Mouse (Mus musculus): ENCODE measurements at regions not wholly inside any gene's neighbourhood (a gene's known extent, or its start where the extent isn't known, plus 50 kb on each side); places are given as distances from the start of the nearest gene placed in this dataset.
"Not testable (repeated sequence)": the region's sequence is repeated elsewhere in the genome, so short reads cannot be mapped to it uniquely, and the experiment has no call there.

- DNase-seq: no peak
Observed at GRCm38 (mm10) chr16:12516834-12517685, 533.1 kb downstream of the Shisa9 start.

- DNase-seq: no peak
Observed at GRCm38 (mm10) chr16:12518264-12518663, 534.4 kb downstream of the Shisa9 start.

- no peak for DNase-seq
Observed at GRCm38 (mm10) chr16:12521711-12522476, 538.0 kb downstream of the Shisa9 start.

GRCm38 (mm10) chr16:12548462-12548861 lies 561.0 kb upstream of the Ercc4 start:
- DNase-seq: no peak

GRCm38 (mm10) chr16:12588889-12589288 lies 520.6 kb upstream of the Ercc4 start:
- DNase-seq: no peak

- DNase-seq: no peak
Observed at GRCm38 (mm10) chr16:12608259-12608658, 501.2 kb upstream of the Ercc4 start.

- DNase-seq: no peak
Observed at GRCm38 (mm10) chr16:12611106-12611505, 498.4 kb upstream of the Ercc4 start.

GRCm38 (mm10) chr16:12617781-12618180 lies 491.7 kb upstream of the Ercc4 start:
- DNase-seq: no peak

- DNase-seq: no peak
Observed at GRCm38 (mm10) chr16:12632533-12632932, 477.0 kb upstream of the Ercc4 start.

GRCm38 (mm10) chr16:12638971-12639640 lies 470.4 kb upstream of the Ercc4 start:
- DNase-seq: no peak

- no peak for DNase-seq
Observed at GRCm38 (mm10) chr16:12643053-12643452, 466.4 kb upstream of the Ercc4 start.

- no peak for DNase-seq
Observed at GRCm38 (mm10) chr16:12644621-12645020, 464.9 kb upstream of the Ercc4 start.

GRCm38 (mm10) chr16:12652180-12652579 lies 457.3 kb upstream of the Ercc4 start:
- DNase-seq: no peak

- not testable (repeated sequence) for DNase-seq
Observed at GRCm38 (mm10) chr16:12673656-12674055, 435.8 kb upstream of the Ercc4 start.

GRCm38 (mm10) chr16:12681474-12681873 lies 428.0 kb upstream of the Ercc4 start:
- no peak for DNase-seq

- no peak for DNase-seq
Observed at GRCm38 (mm10) chr16:12685816-12686215, 423.7 kb upstream of the Ercc4 start.

GRCm38 (mm10) chr16:12691776-12692175 lies 417.7 kb upstream of the Ercc4 start:
- peak in 1 of 2 experiments; percentile 3 for DNase-seq

- DNase-seq: no peak
Observed at GRCm38 (mm10) chr16:12692739-12693292, 416.7 kb upstream of the Ercc4 start.

GRCm38 (mm10) chr16:12693346-12693745 lies 416.1 kb upstream of the Ercc4 start:
- DNase-seq: no peak

GRCm38 (mm10) chr16:12694646-12695045 lies 414.8 kb upstream of the Ercc4 start:
- no peak for DNase-seq

- no peak for DNase-seq
Observed at GRCm38 (mm10) chr16:12696939-12697621, 412.4 kb upstream of the Ercc4 start.

- DNase-seq: no peak
Observed at GRCm38 (mm10) chr16:12699557-12699956, 409.9 kb upstream of the Ercc4 start.
